In the genomic region with DNA sequence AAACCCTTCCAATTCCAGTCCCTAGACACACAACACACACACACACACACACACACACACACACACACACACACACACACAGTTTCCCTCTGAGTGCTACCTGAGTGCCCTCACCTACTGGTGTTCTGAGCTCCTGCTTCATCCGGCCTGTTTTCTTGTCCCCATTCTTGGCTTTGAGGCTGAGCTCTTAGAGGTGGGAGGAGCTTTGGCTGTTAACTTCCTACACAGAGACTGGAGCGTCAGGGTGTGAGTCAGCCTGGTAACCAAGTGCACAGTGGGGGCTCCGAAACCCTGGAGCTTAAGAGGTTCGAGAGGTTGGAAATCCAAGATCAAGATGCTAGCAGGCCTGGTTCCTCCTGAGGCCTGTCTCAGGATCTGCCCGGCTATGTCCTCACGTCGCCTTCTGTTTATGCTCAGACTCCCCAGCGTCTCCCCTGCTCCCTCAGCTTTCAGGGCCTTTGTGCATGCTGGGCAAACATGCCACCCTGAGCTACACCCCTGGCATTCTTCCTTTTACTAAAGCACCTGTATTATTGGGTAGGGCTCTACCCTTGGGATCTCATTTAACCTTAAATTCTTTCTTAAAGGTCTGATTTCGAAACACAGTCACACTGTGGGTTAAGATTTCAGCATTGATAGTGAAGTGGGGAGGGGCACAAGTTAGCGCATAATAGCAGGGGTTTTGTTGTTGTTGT, we compare ENCODE assay signal across 9 mouse cellular contexts. TPM values are rescaled to one million over a fixed set of nuclear protein-coding genes. Genes with fewer than 3 reads are reported as not detected.
DNase-seq lines count a peak whose midpoint lies in the region; ATAC-seq and TF ChIP-seq lines count a peak whose summit lies in the region.
"Had no signal": no experiment of that assay in that cellular context is flagged by ENCODE, and none has a peak within 500 bp of the region (broad histone marks: within the 10 kb centered on the region; RNA-seq: fewer than 3 reads in every experiment).

No protein-coding gene starts in this region.

- 72% methylated on average over 10 of the region's 10 CpGs for WGBS in spleen, adult 2 months
- 54% methylated on average over 10 of the region's 10 CpGs for WGBS in stomach, embryonic 16.5 days
- 64% methylated on average over 10 of the region's 10 CpGs for WGBS in hindbrain, embryonic 12.5 days

- peak overlapping the region; percentile 44; the same call in 1 of the 2 replicates for H3K27ac ChIP-seq in spleen, adult 2 months (ENCODE audit: insufficient read depth, low read length)
- H3K27ac ChIP-seq in left cerebral cortex, adult 2 months = peak overlapping the region; percentile 3; the same call in 1 of the 2 replicates
- H3K27ac ChIP-seq in stomach, embryonic 16.5 days (ENCODE audit: low read length) = peak overlapping the region; percentile 58
- H3K27ac ChIP-seq in hindbrain, embryonic 12.5 days = no peak overlapping the region
- H3K27ac ChIP-seq: midbrain, embryonic 12.5 days had no signal

- intact Hi-C loops in left cerebral cortex, adult 2 months (cut with DNase I) = no loop called here

- H3K4me2 ChIP-seq in stomach, embryonic 16.5 days (ENCODE audit: low read depth, low read length) = no peak overlapping the region
- no peak overlapping the region for H3K4me2 ChIP-seq in hindbrain, embryonic 12.5 days (replicated peaks)
- H3K4me2 ChIP-seq: midbrain, embryonic 12.5 days had no signal

- 0 out of 2 replicates have a peak, but pooled peaks cover 1% of the 10 kb centered on the region for H3K36me3 ChIP-seq in spleen, adult 2 months (ENCODE audit: control insufficient read depth, insufficient read depth, low read length)
- 0 out of 2 replicates have a peak, but pooled peaks cover 3% of the 10 kb centered on the region for H3K36me3 ChIP-seq in stomach, embryonic 16.5 days (ENCODE audit: control insufficient read depth, insufficient read depth, low read length)
- H3K36me3 ChIP-seq in hindbrain, embryonic 12.5 days = no peaks in the 10 kb centered on the region

- no peak for DNase-seq in spleen, adult 2 months (ENCODE audit: low read depth in 1 of 2, low spot score in 2 of 2)
- DNase-seq in spleen, postnatal 14 days (ENCODE audit: low spot score in 2 of 2) = no peak
- DNase-seq in brain, adult 2 months (ENCODE audit: low read depth, low spot score) = peak; percentile 93
- DNase-seq in left cerebral cortex, adult 2 months (ENCODE audit: extremely low spot score in 1 of 2, low spot score in 2 of 2) = peak; percentile 42 to 57
- no peak for DNase-seq in kidney, adult 9 months
- no peak for DNase-seq in spleen, postnatal 4 days (ENCODE audit: low spot score in 2 of 2)

- TF ChIP-seq CTCF in spleen, adult 2 months (IDR thresholded peaks at IDR 0.05; ENCODE audit: extremely low read depth, insufficient read depth, insufficient read length, insufficient replicate concordance) = no peak
- no peak for TF ChIP-seq CTCF in left cerebral cortex, adult 2 months (IDR thresholded peaks at IDR 0.05)

- no peaks in the 10 kb centered on the region for H3K27me3 ChIP-seq in spleen, adult 2 months (ENCODE audit: control insufficient read depth, insufficient read depth, low read length)
- H3K27me3 ChIP-seq in stomach, embryonic 16.5 days (ENCODE audit: control insufficient read depth, insufficient read depth, low read length) = no peaks in the 10 kb centered on the region
- no peaks in the 10 kb centered on the region for H3K27me3 ChIP-seq in hindbrain, embryonic 12.5 days
- H3K27me3 ChIP-seq: midbrain, embryonic 12.5 days had no signal

- TF ChIP-seq POLR2A in spleen, adult 2 months (IDR thresholded peaks at IDR 0.05; ENCODE audit: low read depth, low read length) = no peak

- ATAC-seq in stomach, embryonic 16.5 days (ENCODE audit: insufficient read depth, low FRiP score) = peak; percentile 69; the same call in 1 of the 2 replicates
- ATAC-seq in hindbrain, embryonic 12.5 days (ENCODE audit: low FRiP score) = no peak

- no peak overlapping the region for H3K4me3 ChIP-seq in spleen, adult 2 months (ENCODE audit: extremely low read depth, insufficient read depth, insufficient read length)
- H3K4me3 ChIP-seq in left cerebral cortex, adult 2 months = no peak overlapping the region
- H3K4me3 ChIP-seq in stomach, embryonic 16.5 days (replicated peaks; ENCODE audit: low read length) = no peak overlapping the region
- no peak overlapping the region for H3K4me3 ChIP-seq in hindbrain, embryonic 12.5 days
- H3K4me3 ChIP-seq: midbrain, embryonic 12.5 days had no signal

- no peaks in the 10 kb centered on the region for H3K9me3 ChIP-seq in stomach, embryonic 16.5 days (replicated peaks; ENCODE audit: control insufficient read depth, low read length)
- H3K9me3 ChIP-seq in hindbrain, embryonic 12.5 days (replicated peaks) = no peaks in the 10 kb centered on the region
- H3K9me3 ChIP-seq: midbrain, embryonic 12.5 days had no signal

- no peaks in the 10 kb centered on the region for H3K4me1 ChIP-seq in spleen, adult 2 months (ENCODE audit: control insufficient read depth, insufficient read depth, insufficient read length)
- no peaks in the 10 kb centered on the region for H3K4me1 ChIP-seq in stomach, embryonic 16.5 days (ENCODE audit: control insufficient read depth, insufficient read depth, low read length)
- no peaks in the 10 kb centered on the region for H3K4me1 ChIP-seq in hindbrain, embryonic 12.5 days
- H3K4me1 ChIP-seq: midbrain, embryonic 12.5 days had no signal

- H3K9ac ChIP-seq in stomach, embryonic 16.5 days (ENCODE audit: low read length) = peak overlapping the region; percentile 18; the same call in 1 of the 2 replicates
- H3K9ac ChIP-seq in hindbrain, embryonic 12.5 days = no peak overlapping the region
- H3K9ac ChIP-seq: midbrain, embryonic 12.5 days had no signal

RNA-seq across cellular contexts. Expression of a gene that starts 45.0 kb away (rescaled TPM):
- polyA plus RNA-seq in spleen, adult 2 months (2012; rRNA removed) = 0.89 and 1.5 TPM in 2 replicates
- total RNA-seq in left cerebral cortex, adult 2 months (2021) = 100 to 1,000 TPM; 271 to 278 TPM
- 38.3 and 49.3 TPM in 2 replicates for polyA plus RNA-seq in stomach, embryonic 16.5 days (2015; fragmentation: Nextera tagmentation; extraction: Ambion mirVana)
- 25.1 and 27.8 TPM in 2 replicates for polyA plus RNA-seq in hindbrain, embryonic 12.5 days (2016; fragmentation: Nextera tagmentation; extraction: Ambion mirVana)

Comparison
In these comparisons a context has a peak if more than half of its experiments do, and no peak if none do; other contexts are left out.
1. DNase-seq: peak in brain, adult 2 months (single experiment) and left cerebral cortex, adult 2 months (2 of 2); none in spleen, adult 2 months (0 of 2), spleen, postnatal 14 days (0 of 2), kidney, adult 9 months (single experiment) and spleen, postnatal 4 days (0 of 2).
2. RNA of a gene that starts 45.0 kb away (polyA plus RNA-seq): 38.3 to 49.3 TPM in stomach, embryonic 16.5 days and 25.1 to 27.8 TPM in hindbrain, embryonic 12.5 days; 0.89 to 1.5 TPM in spleen, adult 2 months; every median in the first group is over 10 times any median in the second.